Mouse (Mus musculus) WW6 (cell line): ENCODE data around the gene Ghrh.

Experiments
- DNase-seq: peaks from one replicate; pipeline ENCODE4 v3.0.0-alpha.2; 2013; ENCODE audit warnings: low read depth, low spot score

Gene Ghrh

GRCm38 (mm10) chr2:157349121-157349778 lies 1.9 kb upstream of the Ghrh start:
- DNase-seq = no peak

GRCm38 (mm10) chr2:157343337-157343736 lies 4.0 kb downstream of the Ghrh start:
- no peak for DNase-seq

GRCm38 (mm10) chr2:157342328-157342926 lies 4.9 kb downstream of the Ghrh start:
- DNase-seq = no peak

- DNase-seq = peak; percentile 56
These were observed 5.6 kb downstream of the Ghrh start for GRCm38 (mm10) chr2:157341554-157342270.

GRCm38 (mm10) chr2:157340221-157340741 lies 7.0 kb downstream of the Ghrh start:
- no peak for DNase-seq

GRCm38 (mm10) chr2:157339532-157339931 lies 7.8 kb downstream of the Ghrh start:
- no peak for DNase-seq

- DNase-seq = peak; percentile 60
These were observed 8.6 kb downstream of the Ghrh start for GRCm38 (mm10) chr2:157338663-157339062.

- no peak for DNase-seq
These were observed 15.2 kb downstream of the Ghrh start for GRCm38 (mm10) chr2:157332059-157332458.

GRCm38 (mm10) chr2:157328570-157328969 lies 18.7 kb downstream of the Ghrh start:
- DNase-seq = peak; percentile 49

GRCm38 (mm10) chr2:157328106-157328505 lies 19.2 kb downstream of the Ghrh start:
- DNase-seq = no peak

- DNase-seq = no peak
These were observed 22.1 kb downstream of the Ghrh start for GRCm38 (mm10) chr2:157325238-157325637.

GRCm38 (mm10) chr2:157322029-157322766 lies 25.1 kb downstream of the Ghrh start:
- DNase-seq = no peak

GRCm38 (mm10) chr2:157320886-157321285 lies 26.4 kb downstream of the Ghrh start:
- DNase-seq = no peak

GRCm38 (mm10) chr2:157320135-157320534 lies 27.2 kb downstream of the Ghrh start:
- DNase-seq = no peak

GRCm38 (mm10) chr2:157317220-157317619 lies 30.1 kb downstream of the Ghrh start:
- no peak for DNase-seq

- no peak for DNase-seq
These were observed 30.9 kb downstream of the Ghrh start for GRCm38 (mm10) chr2:157316358-157316933.

- DNase-seq = no peak
These were observed 31.8 kb downstream of the Ghrh start for GRCm38 (mm10) chr2:157315486-157315885.

GRCm38 (mm10) chr2:157314310-157314709 lies 33.0 kb downstream of the Ghrh start:
- no peak for DNase-seq

- no peak for DNase-seq
These were observed 33.6 kb downstream of the Ghrh start for GRCm38 (mm10) chr2:157313718-157314117.

GRCm38 (mm10) chr2:157310963-157311637 lies 36.2 kb downstream of the Ghrh start:
- DNase-seq = no peak

- DNase-seq = no peak
These were observed 37.7 kb downstream of the Ghrh start for GRCm38 (mm10) chr2:157309611-157310010.
